Mouse (Mus musculus) embryo, embryonic 9.5 days (tissue): ENCODE data around the gene Mknk2.
"Not testable (repeated sequence)": the region's sequence is repeated elsewhere in the genome, so short reads cannot be mapped to it uniquely, and the experiment has no call there.

Experiments used
- DNase-seq: peaks from one replicate; pipeline ENCODE4 v3.0.0-alpha.2; 2017; ENCODE audit errors: extremely low spot score

Mknk2 gene

DNA sequence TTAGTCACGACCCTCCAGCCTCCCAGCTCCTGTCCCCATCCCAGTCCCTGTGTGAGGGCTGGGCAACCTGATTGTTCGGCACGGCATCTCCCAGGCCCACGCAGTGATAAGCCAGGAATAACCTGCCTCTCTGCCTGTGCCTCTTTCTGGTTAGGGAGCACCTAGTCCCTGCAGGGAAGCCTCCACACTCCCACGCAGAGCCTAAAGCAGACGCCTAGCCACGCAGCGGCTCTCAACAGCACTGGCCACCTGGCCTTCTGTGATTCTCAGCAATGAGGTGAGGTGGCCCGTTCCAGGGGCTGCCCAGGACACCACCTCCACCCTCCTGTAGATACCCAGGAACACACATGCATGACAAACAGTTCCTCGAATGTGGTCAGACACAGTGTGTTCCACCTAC, 27.5 kb downstream of the Mknk2 start:
- no peak for DNase-seq

DNA sequence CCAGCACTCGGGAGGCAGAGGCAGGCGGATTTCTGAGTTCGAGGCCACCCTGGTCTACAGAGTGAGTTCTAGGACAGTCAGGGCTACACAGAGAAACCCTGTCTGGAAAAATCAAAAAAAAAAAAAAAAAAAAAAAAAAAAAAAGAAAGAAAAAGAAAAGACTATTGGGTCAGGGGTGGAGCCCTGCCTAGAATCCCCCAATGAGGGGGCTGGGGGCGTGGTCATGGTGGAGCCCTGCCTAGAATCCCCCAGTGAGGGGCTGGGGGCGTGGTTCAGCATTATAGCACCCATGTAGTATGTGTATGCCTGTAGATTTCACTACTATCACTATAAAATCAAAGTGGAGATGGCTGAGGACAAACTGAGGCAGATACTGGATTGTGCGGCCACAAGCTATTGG, 28.0 kb downstream of the Mknk2 start:
- not testable (repeated sequence) for DNase-seq

GRCm38 (mm10) chr10:80646936-80647335, 31.0 kb downstream of the Mknk2 start:
- DNase-seq = no peak

GRCm38 (mm10) chr10:80635345-80635744, 42.6 kb downstream of the Mknk2 start:
- DNase-seq = no peak

DNA sequence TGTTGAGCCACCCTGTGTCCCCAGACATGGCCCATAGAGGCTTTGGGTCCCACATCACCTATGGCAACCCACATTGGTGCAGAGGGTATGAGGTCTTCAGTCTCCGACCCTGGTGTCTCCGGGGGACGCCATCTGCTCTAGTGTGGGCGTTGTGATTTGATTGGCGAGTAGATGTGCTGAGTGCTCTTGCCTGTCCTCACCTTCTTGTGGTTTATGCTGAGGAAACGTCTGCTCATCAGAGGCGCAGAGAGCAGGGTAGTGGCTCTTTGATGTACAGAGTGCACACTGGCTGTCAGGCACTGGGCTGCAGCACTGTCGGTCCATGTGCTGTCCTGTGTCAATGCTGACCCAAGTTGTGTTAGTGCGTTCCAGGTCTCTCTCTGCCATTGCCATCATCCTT, 49.0 kb downstream of the Mknk2 start:
- no peak for DNase-seq

GRCm38 (mm10) chr10:80627685-80628084, 50.2 kb downstream of the Mknk2 start:
- no peak for DNase-seq

DNA sequence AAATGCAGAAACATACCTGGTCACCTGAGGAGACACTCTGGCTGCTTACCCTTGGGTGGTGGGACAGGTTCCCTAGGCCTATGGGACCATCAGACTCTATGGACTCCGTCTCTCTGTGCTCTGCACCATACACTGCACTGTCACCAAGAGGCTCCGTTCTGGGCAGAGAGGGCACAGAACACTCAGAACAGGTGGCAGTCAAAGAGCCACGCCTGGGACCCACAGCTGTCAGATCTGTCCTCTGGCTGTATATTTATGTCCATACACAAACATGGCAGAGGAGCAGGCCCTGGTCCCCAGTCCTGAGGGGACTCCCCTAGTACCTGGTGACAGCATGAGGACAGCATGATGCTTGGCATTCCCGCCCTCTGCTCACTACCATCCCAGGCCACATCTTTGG, 52.1 kb downstream of the Mknk2 start:
- DNase-seq = no peak

- peak; percentile 66 for DNase-seq
Observed at GRCm38 (mm10) chr10:80623457-80624191, 54.3 kb downstream of the Mknk2 start.

- DNase-seq = no peak
Observed at GRCm38 (mm10) chr10:80622661-80623456, 55.1 kb downstream of the Mknk2 start, which contains the start of gene Csnk1g2. Csnk1g2 (plus strand) TSS chr10:80622838.

DNA sequence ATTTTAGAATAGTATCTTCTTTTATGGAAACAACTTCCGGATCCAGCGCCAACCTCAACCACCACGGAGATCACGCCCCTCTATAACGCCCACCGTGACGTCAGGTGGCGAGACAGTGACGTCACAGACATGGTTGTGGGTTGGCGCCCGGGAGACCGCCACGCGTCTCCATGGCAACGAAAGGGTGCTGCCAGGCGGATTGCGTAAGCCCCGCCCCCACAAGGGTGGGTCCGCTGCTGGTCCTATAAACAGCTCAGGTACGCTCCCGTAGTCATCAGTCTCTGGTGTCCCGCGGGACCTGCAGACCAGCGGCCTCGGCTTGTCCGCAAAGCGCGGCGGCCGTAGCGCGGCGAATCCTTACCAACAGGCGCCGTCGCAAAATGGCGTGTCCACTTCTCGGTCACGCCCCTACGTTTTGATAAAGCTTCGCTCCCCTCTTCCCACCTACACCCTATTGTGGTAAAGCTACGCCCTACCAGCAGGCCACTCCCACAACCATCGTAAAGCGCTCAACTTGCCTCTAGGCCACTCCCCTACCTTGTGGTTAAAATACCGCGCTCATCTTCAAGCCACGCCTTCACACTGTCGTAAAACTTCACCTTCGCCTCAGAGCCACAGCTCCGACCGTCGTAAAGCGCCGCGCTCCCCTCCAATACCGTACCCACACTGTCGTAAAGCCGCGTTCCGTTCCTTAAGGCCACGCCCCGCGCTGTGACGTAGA, 55.8 kb downstream of the Mknk2 start:
- peak; percentile 99 for DNase-seq

GRCm38 (mm10) chr10:80621690-80621939, 56.3 kb downstream of the Mknk2 start:
- no peak for DNase-seq

DNA sequence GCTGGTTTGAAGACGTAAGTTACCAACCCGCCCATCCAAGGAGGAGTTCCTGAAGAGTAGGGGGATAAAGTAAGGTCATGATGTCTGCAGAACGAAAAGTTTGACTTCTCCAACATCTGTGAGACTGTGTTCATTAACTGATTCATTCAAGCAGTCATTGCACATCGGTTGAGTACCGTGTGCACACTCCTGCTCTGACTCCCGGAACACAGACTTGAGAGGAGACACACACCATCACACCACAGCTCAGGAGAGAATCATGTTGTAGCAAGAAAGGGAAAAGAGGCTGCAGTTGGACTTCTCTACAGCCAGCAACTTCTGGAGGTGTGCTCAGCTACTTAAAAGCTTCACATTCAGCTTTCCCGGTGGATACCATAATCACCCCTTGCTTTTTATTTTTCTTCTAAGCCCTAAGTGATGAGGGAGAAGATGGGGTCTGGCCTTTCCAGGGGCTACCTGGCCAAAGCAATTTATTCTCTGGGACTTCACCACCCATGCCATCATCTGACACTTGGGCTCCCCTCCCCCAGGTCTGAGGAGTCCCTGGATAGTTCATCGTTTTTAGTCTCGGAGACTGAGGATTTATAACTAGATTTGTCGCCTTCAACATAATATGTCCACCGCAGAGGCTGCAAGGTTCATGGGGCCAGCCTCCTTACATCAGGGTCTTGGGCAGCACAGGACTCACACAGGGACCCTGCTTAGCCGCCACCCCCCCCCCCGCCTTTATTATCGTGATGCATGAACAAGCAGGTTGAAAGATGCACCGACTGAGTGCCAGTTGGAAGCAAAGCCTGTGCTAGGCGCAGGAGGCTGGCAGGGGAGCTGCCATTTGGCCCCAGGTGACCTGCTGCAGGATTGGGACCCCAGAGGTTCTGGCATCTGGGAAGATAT, 56.9 kb downstream of the Mknk2 start:
- DNase-seq = peak; percentile 25

GRCm38 (mm10) chr10:80620365-80620764, 57.5 kb downstream of the Mknk2 start:
- DNase-seq = no peak

- peak; percentile 47 for DNase-seq
Observed at GRCm38 (mm10) chr10:80619465-80620244, 58.3 kb downstream of the Mknk2 start.

DNA sequence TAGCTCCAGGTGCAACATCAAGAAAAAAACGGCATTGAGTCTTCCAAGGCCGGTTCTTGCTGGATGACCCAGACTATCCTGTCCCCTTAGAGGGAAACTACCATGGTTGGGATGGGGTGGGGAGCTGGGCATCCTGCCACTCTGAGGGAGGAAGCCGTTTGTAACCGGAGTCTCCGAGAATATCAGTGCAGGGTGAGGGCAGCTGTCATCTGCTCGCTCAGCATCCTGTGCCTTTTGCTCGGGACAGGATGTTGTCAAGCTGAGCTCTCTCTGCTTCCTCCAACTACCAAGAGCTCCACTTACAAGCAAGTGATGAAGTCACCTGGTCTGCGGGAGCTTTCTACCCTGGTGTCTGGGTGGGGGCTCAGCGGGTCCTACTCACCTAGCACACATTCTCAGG, 59.7 kb downstream of the Mknk2 start:
- DNase-seq = no peak
